In the genomic region with DNA sequence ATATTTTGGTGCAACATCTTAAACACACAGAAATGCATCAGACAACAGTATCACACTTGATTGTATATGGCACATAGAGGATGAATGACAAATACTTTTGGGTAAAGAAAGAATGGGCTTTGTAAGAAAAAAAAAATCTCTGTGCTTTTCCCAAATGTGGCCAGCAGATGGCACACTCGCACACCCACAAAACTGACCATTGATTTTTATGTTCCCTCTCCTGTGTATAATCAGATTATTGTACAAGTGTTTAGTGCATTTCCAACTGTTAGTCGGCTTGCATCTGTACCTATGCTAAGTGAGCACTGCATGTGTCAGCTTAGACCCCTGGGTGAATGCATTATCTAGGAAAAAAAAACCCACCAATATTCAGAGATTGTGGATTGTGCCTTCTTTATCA, we compare ENCODE assay signal across 9 mouse cellular contexts. TPM values are rescaled to one million over a fixed set of nuclear protein-coding genes. Genes with fewer than 3 reads are reported as not detected.
A peak's percentile ranks its signal among the peaks of the same experiment; 100 is the strongest.
DNase-seq lines count a peak whose midpoint lies in the region; TF ChIP-seq lines count a peak whose summit lies in the region.
"Had no signal": no experiment of that assay in that cellular context is flagged by ENCODE, and none has a peak within 500 bp of the region (broad histone marks: within the 10 kb centered on the region; RNA-seq: fewer than 3 reads in every experiment).

No protein-coding gene starts in this region.

- 1% methylated on average over 2 of the region's 2 CpGs for WGBS in embryonic facial prominence, embryonic 10.5 days

- no peaks in the 10 kb centered on the region for H3K27me3 ChIP-seq in E14TG2a.4 (ENCODE audit: insufficient read depth, low read length)
- H3K27me3 ChIP-seq in embryonic facial prominence, embryonic 10.5 days (replicated peaks; ENCODE audit: low read depth, poor library complexity, severe bottlenecking): no peaks in the 10 kb centered on the region
- H3K27me3 ChIP-seq: limb, embryonic 15.5 days; stomach, embryonic 15.5 days had no signal

- DNase-seq in layer of hippocampus, adult 2 months (ENCODE audit: low spot score in 2 of 2): peak in 1 of 2 experiments; percentile 20
- no peak for DNase-seq in layer of hippocampus, adult 9-10 months (ENCODE audit: low spot score)
- peak; percentile 22 for DNase-seq in R1 (ENCODE audit: low read depth, low spot score)
- DNase-seq in embryonic facial prominence, embryonic 10.5 days (ENCODE audit: low spot score): peak; percentile 57
- DNase-seq in lung, postnatal 36 days: peak; percentile 2
- DNase-seq in urinary bladder, postnatal 25 days (ENCODE audit: low spot score): no peak

- H3K27ac ChIP-seq in layer of hippocampus, adult 2 months: no peak overlapping the region
- no peak overlapping the region for H3K27ac ChIP-seq in embryonic facial prominence, embryonic 10.5 days (replicated peaks)
- H3K27ac ChIP-seq: limb, embryonic 15.5 days; stomach, embryonic 15.5 days had no signal

- H3K4me3 ChIP-seq in layer of hippocampus, adult 2 months: no peak overlapping the region
- no peak overlapping the region for H3K4me3 ChIP-seq in E14TG2a.4 (replicated peaks; ENCODE audit: low read length)
- H3K4me3 ChIP-seq in embryonic facial prominence, embryonic 10.5 days: no peak overlapping the region
- H3K4me3 ChIP-seq: limb, embryonic 15.5 days; stomach, embryonic 15.5 days had no signal

- no peaks in the 10 kb centered on the region for H3K4me1 ChIP-seq in E14TG2a.4 (replicated peaks; ENCODE audit: low read depth, low read length)
- H3K4me1 ChIP-seq in embryonic facial prominence, embryonic 10.5 days: no peaks in the 10 kb centered on the region
- H3K4me1 ChIP-seq: limb, embryonic 15.5 days; stomach, embryonic 15.5 days had no signal

- TF ChIP-seq CTCF in layer of hippocampus, adult 2 months (conservative IDR thresholded peaks at IDR 0.05): peak; percentile 91
- TF ChIP-seq CTCF in E14TG2a.4 (conservative IDR thresholded peaks at IDR 0.05; ENCODE audit: low read length): peak; percentile 67

- H3K9me3 ChIP-seq in E14TG2a.4 (ENCODE audit: low read length): no peaks in the 10 kb centered on the region
- H3K9me3 ChIP-seq in embryonic facial prominence, embryonic 10.5 days: no peaks in the 10 kb centered on the region
- H3K9me3 ChIP-seq: limb, embryonic 15.5 days; stomach, embryonic 15.5 days had no signal

- no peaks in the 10 kb centered on the region for H3K36me3 ChIP-seq in E14TG2a.4 (ENCODE audit: insufficient read depth, low read length)
- H3K36me3 ChIP-seq in embryonic facial prominence, embryonic 10.5 days (replicated peaks): no peaks in the 10 kb centered on the region
- H3K36me3 ChIP-seq: limb, embryonic 15.5 days; stomach, embryonic 15.5 days had no signal

RNA-seq across cellular contexts. Expression of a gene that starts 56.4 kb away (rescaled TPM):
- total RNA-seq in layer of hippocampus, adult 2 months (2021): not detected
- polyA plus RNA-seq in embryonic facial prominence, embryonic 10.5 days (2016; fragmentation: Nextera tagmentation; extraction: Ambion mirVana): not detected in 2 replicates
- polyA plus RNA-seq: limb, embryonic 15.5 days; stomach, embryonic 15.5 days had no signal

Comparison
In these comparisons a context has a peak if more than half of its experiments do, and no peak if none do; other contexts are left out.
1. DNase-seq: peak in R1 (single experiment), embryonic facial prominence, embryonic 10.5 days (single experiment) and lung, postnatal 36 days (single experiment); none in layer of hippocampus, adult 9-10 months (single experiment) and urinary bladder, postnatal 25 days (single experiment).